Mouse (Mus musculus): ENCODE data around the gene Wnt3a. TPM values are rescaled to one million over a fixed set of nuclear protein-coding genes. Genes with fewer than 3 reads are reported as not detected.

Wnt3a gene
- total RNA-seq, 2 experiments from 2014 or later: not detected

DNA sequence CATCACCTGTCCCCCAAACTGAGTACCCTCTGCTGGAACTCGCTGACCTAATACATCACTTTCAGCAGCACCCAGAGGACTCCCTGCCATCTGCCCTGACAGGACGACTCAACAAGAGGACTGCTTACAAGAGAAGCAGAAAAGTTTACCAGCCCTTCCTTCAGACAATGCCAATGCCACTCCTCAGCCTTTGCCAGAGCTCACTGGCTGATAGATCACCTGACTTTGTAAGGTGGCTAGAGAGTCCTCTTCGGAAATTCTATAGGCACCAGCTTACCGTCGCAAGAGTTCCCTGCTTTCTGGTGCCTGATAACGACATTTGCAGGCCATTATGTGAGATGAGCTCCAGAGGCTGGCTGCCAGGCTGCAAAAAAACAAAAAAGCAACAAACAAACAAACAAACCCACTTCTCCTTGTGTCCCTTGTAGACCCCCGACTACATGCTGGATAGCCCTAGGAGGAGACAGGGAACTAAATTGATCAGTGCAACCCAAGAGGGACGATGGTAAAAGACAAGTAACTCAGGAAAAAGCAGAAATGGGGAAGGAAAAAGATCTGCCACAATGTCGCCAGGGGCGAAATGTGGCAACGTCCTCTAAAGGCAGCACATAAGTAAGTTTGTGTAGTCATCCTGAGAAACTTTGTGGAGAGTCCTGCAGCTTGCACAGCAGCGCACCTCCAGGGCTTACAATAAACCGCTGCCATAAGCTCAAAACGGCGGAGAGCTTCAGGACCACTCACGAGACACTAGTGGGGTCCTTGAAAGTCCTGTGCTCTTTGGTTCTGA is 89.1 kb downstream of the Wnt3a start:
- no peak for DNase-seq (ENCODE audit: low spot score in 2 of 2)
- intact Hi-C loops (cut with DNase I): no loop called here

Small RNA genes within 50 kb of the gene (microRNA-seq; reads per million reads assigned to microRNA genes)
- 0 reads per million in 2 experiments for gene Gm24756

Other genes starting within 250 kb of the Wnt3a start
- gene Obscn, start 154.3 kb downstream of the Wnt3a start, total RNA-seq (2021): 1 to 10 TPM; 1.5 to 1.9 TPM
- gene Iba57, start 127.0 kb downstream of the Wnt3a start, total RNA-seq (2021): 10 to 100 TPM in 1 of 2 experiments, 1 to 10 TPM in 1; 9.8 to 10.0 TPM
- 10 to 100 TPM in 1 of 2 experiments, 1 to 10 TPM in 1; 7.9 to 14.2 TPM for gene Gjc2, start 107.5 kb downstream of the Wnt3a start, total RNA-seq (2021)
- 100 to 1,000 TPM; 113 to 118 TPM for gene Guk1, start 98.5 kb downstream of the Wnt3a start, total RNA-seq (2021)
- gene Mrpl55, start 88.3 kb downstream of the Wnt3a start, total RNA-seq (2021): 10 to 100 TPM; 38.5 to 39.9 TPM
- gene 2310033P09Rik, start 82.4 kb downstream of the Wnt3a start, total RNA-seq (2021): 10 to 100 TPM; 18.3 to 19.2 TPM
- gene Arf1, start 62.5 kb downstream of the Wnt3a start, total RNA-seq (2021): 100 to 1,000 TPM; 417 to 455 TPM
- 10 to 100 TPM; 17.1 to 19.9 TPM for gene Wnt9a, start 16.2 kb upstream of the Wnt3a start, total RNA-seq (2021)
- gene Prss38, start 84.9 kb upstream of the Wnt3a start, total RNA-seq (2021): not detected
- gene Jmjd4, start 159.3 kb upstream of the Wnt3a start, total RNA-seq (2021): 10 to 100 TPM; 30.7 to 32.7 TPM
- gene Snap47, start 160.4 kb upstream of the Wnt3a start, total RNA-seq (2021): 100 to 1,000 TPM; 388 to 398 TPM
- gene Zfp867, start 181.7 kb upstream of the Wnt3a start, total RNA-seq (2021): 1 to 10 TPM; 3.7 to 3.9 TPM
- 10 to 100 TPM; 12.5 to 14.0 TPM for gene Zkscan17, start 236.0 kb upstream of the Wnt3a start, total RNA-seq (2021)